Mouse (Mus musculus) kidney, adult 2 months (tissue): ENCODE data around the gene Rhbdd2.

ENCODE experiments used
- CTCF ChIP-seq: fragments of 200-500 bp; conservative IDR thresholded peaks from 2 replicates; pipeline ENCODE4 v1.5.1; 2011; ENCODE audit warnings: low read depth, mild to moderate bottlenecking, control low read depth, low read length, moderate library complexity, mixed read lengths; ENCODE audit not compliant: insufficient read depth, insufficient read length
- POLR2A ChIP-seq: fragments of 200-500 bp; IDR thresholded peaks from one replicate; pipeline ENCODE4 v1.6.1; 2011; ENCODE audit warnings: low read depth, low read length, control low read depth

- TF ChIP-seq CTCF (no peak), POLR2A (no peak)
These were observed 44.8 kb downstream of the Rhbdd2 start for GRCm38 (mm10) chr5:135677251-135677650.
